Mouse (Mus musculus) limb, embryonic 15.5 days (tissue): Measurements from ENCODE around the gene Mob1a. TPM values are rescaled to one million over a fixed set of nuclear protein-coding genes. Genes with fewer than 3 reads are reported as not detected.

ENCODE experiments used
- ATAC-seq: fragments of 200-750 bp; cut with Nextera tagmentation; 2 replicates; pipeline ENCODE4 v1.8.0; 2017; ENCODE audit warnings: low read depth, moderate TSS enrichment; ENCODE audit not compliant: insufficient number of reproducible peaks, low FRiP score, low TSS enrichment
- H3K27ac ChIP-seq: fragments of 300-500 bp; sonication (generic); 2 replicates; pipeline ENCODE4 v1.5.1; 2015; ENCODE audit warnings: moderate library complexity, mild to moderate bottlenecking, inconsistent platforms
- H3K27me3 ChIP-seq: fragments of 300-500 bp; sonication (generic); 2 replicates; pipeline ENCODE4 v1.6.1; 2015; ENCODE audit warnings: inconsistent platforms
- H3K36me3 ChIP-seq: fragments of 300-500 bp; sonication (generic); 2 replicates; pipeline ENCODE4 v1.6.1; 2015; ENCODE audit warnings: inconsistent platforms
- H3K4me1 ChIP-seq: fragments of 300-500 bp; sonication (generic); 2 replicates; pipeline ENCODE4 v1.6.1; 2015; ENCODE audit warnings: inconsistent platforms
- H3K4me2 ChIP-seq: fragments of 300-500 bp; sonication (generic); 2 replicates; pipeline ENCODE4 v1.6.1; 2015; ENCODE audit warnings: mild to moderate bottlenecking, inconsistent platforms
- H3K4me3 ChIP-seq: fragments of 300-500 bp; sonication (generic); 2 replicates; pipeline ENCODE4 v1.5.1; 2015; ENCODE audit warnings: mild to moderate bottlenecking, inconsistent platforms
- H3K9ac ChIP-seq: fragments of 300-500 bp; sonication (generic); 2 replicates; pipeline ENCODE4 v1.6.1; 2015; ENCODE audit warnings: inconsistent platforms
- H3K9me3 ChIP-seq: fragments of 300-500 bp; sonication (generic); 2 replicates; pipeline ENCODE4 v1.6.1; 2016; ENCODE audit warnings: inconsistent platforms
- WGBS: fragments of 180-500 bp; shearing (Covaris S2); methylation state at CpG from one replicate; pipeline ENCODE4 v1.1.7; 2015; 5-methylcytosine and 5-hydroxymethylcytosine counted together
- polyA plus RNA-seq: library from polyadenylated mRNA; unstranded; fragments of >200 nt; fragmentation: Nextera tagmentation; extraction: Ambion mirVana; gene quantifications from 2 replicates; pipeline ENCODE4 v1.2.1, GENCODE M21; 2015

The Mob1a gene
- polyA plus RNA-seq, 1 experiment from 2014 or later: 68.7 TPM

DNA sequence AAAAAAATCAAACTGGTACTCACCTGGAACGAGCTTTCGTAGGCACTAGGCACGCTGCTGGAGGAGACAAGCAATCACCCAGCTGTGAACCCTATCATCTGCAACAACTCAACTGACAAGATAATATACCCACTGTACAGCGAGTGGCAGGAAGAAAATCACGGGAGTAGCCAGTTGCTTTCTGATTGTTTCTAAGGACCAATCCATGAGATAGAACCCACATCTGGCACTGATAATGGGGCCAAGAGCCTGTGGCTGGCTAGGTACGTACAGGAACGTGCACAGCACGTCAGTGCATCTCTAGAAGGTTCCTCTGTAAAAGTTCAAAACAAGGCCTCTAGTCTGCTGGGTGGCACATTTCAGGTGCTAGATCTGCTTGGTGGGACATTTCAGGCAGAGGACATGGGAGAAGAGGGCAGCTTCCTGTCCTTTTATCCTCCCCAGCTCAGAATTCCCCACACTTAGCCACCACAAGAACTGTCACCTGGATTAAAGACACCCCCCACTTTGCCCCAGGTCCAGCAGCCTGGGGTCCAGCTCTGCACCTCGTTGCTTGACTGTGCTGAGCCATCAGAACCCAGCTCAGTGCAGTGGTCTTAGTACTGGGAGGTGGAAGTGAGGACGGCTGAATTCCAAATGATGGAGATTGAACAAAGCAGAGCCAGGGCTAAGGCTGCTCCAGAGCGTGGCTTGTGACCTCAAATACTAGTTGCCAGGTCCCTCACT lies 35.9 kb downstream of the Mob1a start:
- Histone ChIP-seq H3K9me3 (no peaks in the 10 kb centered on the region), H3K4me2 (no peak overlapping the region), H3K4me3 (no peak overlapping the region), H3K36me3 (peaks cover 78% of the 10 kb centered on the region), H3K27ac (no peak overlapping the region), H3K9ac (no peak overlapping the region), H3K4me1 (no peaks in the 10 kb centered on the region), H3K27me3 (no peaks in the 10 kb centered on the region)
- WGBS: 71% methylated on average over 11 of the region's 11 CpGs
- no peak for ATAC-seq

- Histone ChIP-seq H3K4me1 (no peaks in the 10 kb centered on the region), H3K36me3 (peaks cover 83% of the 10 kb centered on the region), H3K9ac (no peak overlapping the region), H3K9me3 (no peaks in the 10 kb centered on the region), H3K4me3 (no peak overlapping the region), H3K4me2 (no peak overlapping the region), H3K27ac (no peak overlapping the region), H3K27me3 (no peaks in the 10 kb centered on the region)
- ATAC-seq: no peak
- WGBS: 86% methylated on average over 12 of the region's 12 CpGs
Observed at GRCm38 (mm10) chr6:83363075-83363474, 37.3 kb downstream of the Mob1a start.

DNA sequence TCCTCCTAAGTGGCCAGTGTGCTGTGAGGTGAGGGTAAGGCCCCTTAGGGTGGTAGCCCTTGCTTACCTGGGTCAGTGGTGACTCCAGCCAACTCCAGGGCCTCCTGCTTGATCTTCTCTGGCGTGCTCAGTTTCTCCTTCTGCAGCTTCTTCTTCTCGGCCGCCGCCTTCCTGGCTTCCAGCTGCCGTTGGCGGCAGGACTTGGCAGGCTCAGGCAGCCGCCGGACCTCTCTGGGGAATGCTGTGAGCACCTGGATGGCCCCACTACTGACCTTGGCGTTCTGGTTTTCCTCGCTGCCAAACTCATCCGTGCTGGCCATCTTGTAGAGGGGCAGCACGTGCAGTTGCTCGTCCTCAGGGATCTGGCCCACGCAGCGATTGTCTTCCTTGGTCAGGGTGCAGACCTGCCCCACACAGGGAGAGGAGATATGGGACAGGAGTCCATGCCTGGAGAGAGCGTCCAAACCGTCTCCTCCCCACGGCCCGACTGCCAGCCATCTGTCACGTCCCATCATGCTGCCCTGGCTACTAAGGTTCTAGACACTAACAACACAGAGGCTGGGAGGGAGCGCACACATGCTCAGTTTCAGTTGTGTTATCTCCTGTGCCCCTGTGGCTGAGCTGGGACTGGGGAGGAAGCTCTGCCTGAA lies 44.6 kb downstream of the Mob1a start:
- peaks cover 94% of the 10 kb centered on the region for H3K36me3 ChIP-seq
- no peak overlapping the region for H3K4me2 ChIP-seq
- no peak overlapping the region for H3K27ac ChIP-seq
- no peak overlapping the region for H3K4me3 ChIP-seq
- no peaks in the 10 kb centered on the region for H3K9me3 ChIP-seq
- H3K27me3 ChIP-seq: no peaks in the 10 kb centered on the region
- 84% methylated on average over 21 of the region's 21 CpGs for WGBS
- H3K4me1 ChIP-seq: no peaks in the 10 kb centered on the region
- no peak overlapping the region for H3K9ac ChIP-seq
- ATAC-seq: no peak

DNA sequence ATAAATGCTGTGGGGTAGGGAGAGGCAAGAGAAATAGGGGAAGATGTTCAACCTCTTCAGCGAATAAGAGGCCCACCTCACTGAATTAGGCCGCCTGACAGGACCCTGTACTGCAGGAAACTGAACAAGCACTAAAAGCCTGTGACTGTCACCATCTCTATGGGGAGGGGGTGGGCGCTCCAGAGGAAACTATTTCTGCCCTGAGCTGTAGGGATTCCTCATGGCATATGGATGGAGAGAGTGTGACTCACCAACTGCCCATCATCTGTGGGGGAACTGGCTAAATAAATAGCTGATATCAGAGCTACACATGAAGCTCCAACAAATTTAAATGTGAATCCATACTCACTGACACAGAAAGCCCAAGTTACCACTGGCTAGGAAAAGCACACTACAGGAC lies 45.5 kb downstream of the Mob1a start:
- Histone ChIP-seq H3K9ac (no peak overlapping the region), H3K27ac (no peak overlapping the region), H3K9me3 (no peaks in the 10 kb centered on the region), H3K4me3 (no peak overlapping the region), H3K36me3 (peaks cover 96% of the 10 kb centered on the region), H3K4me1 (no peaks in the 10 kb centered on the region), H3K27me3 (no peaks in the 10 kb centered on the region), H3K4me2 (no peak overlapping the region)
- 79% methylated on average over 3 of the region's 3 CpGs for WGBS
- no peak for ATAC-seq

DNA sequence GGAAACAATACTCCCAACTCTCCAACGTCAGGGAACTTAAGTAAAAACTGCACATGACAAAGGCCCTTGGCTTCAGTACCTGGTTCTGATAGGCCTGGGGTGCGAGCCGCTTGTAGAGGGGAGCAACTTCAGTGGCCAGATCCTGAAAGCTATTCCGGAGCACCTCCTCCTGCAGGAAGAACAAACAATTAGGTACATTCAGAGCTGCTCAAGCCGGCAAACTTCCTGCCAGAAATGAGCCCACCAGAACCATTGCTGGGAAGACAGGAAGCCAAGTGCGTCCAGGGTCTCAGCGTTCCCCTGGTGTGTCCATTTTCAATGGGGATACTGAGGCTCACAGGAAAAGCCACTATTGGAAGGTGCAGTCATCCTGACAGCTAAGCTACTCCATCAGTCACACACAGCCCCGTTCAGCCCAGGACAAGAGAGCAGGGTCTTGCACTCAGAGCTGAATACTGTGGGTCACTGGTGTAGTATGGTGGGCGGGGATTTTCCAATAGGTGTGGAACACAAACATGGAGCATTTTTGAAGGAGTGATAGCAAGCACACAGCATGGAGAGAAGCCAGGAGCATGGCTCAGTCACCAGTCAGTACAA lies 48.0 kb downstream of the Mob1a start:
- ATAC-seq: no peak
- Histone ChIP-seq H3K9me3 (no peaks in the 10 kb centered on the region), H3K27ac (no peak overlapping the region), H3K27me3 (no peaks in the 10 kb centered on the region), H3K4me3 (no peak overlapping the region), H3K4me2 (no peak overlapping the region), H3K36me3 (peaks cover 98% of the 10 kb centered on the region), H3K4me1 (no peaks in the 10 kb centered on the region), H3K9ac (no peak overlapping the region)
- WGBS: 88% methylated on average over 9 of the region's 9 CpGs

DNA sequence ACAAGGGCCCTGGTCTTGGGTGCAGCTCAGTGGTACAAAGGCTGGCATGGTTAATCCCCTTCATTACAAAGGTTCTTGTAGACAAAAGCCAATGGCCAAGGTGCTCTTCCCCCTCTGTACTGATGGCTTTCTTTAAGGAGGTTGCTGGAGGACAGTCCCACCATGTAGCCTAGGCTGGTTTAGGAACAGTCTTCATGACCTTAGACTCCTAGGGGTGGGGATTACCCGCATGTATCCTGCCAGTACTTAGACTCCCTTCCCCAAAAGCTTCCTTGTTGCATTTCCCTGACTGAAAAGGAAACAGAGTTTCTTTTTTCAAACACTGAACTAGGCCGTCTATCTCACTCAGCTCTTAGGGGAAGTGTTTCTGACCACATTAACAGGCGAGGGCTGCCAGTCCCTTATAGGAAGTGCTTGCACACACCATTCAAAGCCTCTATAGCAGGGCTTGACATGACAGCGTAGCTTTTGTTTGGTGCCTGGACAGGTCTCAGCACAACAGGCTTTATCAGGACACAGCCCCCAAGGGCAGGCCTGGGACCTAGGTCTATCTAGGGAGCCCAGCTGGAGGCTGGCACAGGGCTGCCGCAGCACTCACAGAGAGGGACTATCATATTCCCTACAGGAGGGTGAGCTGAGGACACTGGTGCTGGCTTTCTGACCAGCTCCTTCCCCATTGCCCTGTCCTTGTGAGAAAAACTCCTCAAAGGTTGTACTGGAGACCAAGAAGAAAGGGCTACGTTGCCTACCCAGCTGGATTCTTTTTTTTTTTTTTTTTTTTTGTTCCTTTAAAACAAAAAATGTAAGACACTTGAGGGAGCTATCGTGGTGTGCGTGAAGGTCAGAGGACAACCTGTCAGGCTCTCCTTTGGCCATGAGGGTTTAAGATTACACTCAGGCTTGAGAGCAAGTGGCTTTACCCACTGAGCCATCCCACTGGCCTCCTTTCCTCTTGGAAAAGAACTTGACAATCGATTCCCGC lies 56.0 kb downstream of the Mob1a start:
- Histone ChIP-seq H3K36me3 (peaks cover 79% of the 10 kb centered on the region), H3K4me1 (no peaks in the 10 kb centered on the region), H3K9me3 (no peaks in the 10 kb centered on the region), H3K27ac (no peak overlapping the region), H3K27me3 (no peaks in the 10 kb centered on the region), H3K4me2 (no peak overlapping the region), H3K4me3 (no peak overlapping the region), H3K9ac (no peak overlapping the region)
- WGBS: 87% methylated on average over 10 of the region's 10 CpGs
- ATAC-seq: no peak

DNA sequence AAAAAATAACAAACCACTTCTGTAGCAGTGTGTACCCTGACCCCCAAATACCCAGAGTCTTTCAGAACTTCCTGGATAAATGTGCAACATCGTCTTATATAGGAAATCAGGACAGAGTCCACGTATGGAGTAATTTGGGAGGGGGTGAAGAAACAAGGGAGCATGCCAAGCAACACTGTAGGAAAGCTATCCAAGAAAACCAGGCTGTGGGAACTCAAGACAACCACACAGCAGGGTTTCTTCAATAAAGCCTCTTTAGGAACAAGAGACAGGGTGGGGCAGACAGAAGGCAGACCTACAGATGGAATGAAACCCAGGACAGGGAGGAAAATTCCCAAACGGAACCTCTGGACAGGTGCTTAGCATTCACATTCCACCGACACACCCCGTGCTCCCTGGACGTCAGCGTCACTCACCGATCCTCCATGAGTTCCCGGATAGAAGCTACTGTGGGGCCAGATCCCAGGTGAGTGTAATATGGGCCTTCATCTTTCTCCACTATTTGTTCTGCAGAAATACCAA lies 59.8 kb downstream of the Mob1a start:
- Histone ChIP-seq H3K9me3 (no peaks in the 10 kb centered on the region), H3K4me1 (0 out of 2 replicates have a peak, but pooled peaks cover 1% of the 10 kb centered on the region), H3K4me3 (no peak overlapping the region), H3K4me2 (no peak overlapping the region), H3K36me3 (peaks cover 43% of the 10 kb centered on the region), H3K27me3 (no peaks in the 10 kb centered on the region), H3K27ac (no peak overlapping the region), H3K9ac (no peak overlapping the region)
- ATAC-seq: no peak
- WGBS: 81% methylated on average over 9 of the region's 9 CpGs

- no peaks in the 10 kb centered on the region for H3K9me3 ChIP-seq
- WGBS: 45% methylated on average over 8 of the region's 8 CpGs
- H3K4me1 ChIP-seq: peaks cover 20% of the 10 kb centered on the region
- no peak overlapping the region for H3K4me2 ChIP-seq
- H3K36me3 ChIP-seq: peaks cover 47% of the 10 kb centered on the region
- no peaks in the 10 kb centered on the region for H3K27me3 ChIP-seq
- ATAC-seq: no peak
- H3K27ac ChIP-seq: peak overlapping the region; percentile 44; the same call in 1 of the 2 replicates
- no peak overlapping the region for H3K9ac ChIP-seq
- no peak overlapping the region for H3K4me3 ChIP-seq
Observed at GRCm38 (mm10) chr6:83392166-83392780, 66.5 kb downstream of the Mob1a start.

Other genes starting within 250 kb of the Mob1a start
- 29.2 and 31.9 TPM in 2 replicates for gene Pcgf1, start 248.1 kb upstream of the Mob1a start, polyA plus RNA-seq
- gene Lbx2, start 239.6 kb upstream of the Mob1a start, polyA plus RNA-seq: 0.41 and 0.50 TPM in 2 replicates
- 2.0 and 2.5 TPM in 2 replicates for gene Ccdc142, start 224.4 kb upstream of the Mob1a start, polyA plus RNA-seq
- 2.5 and 3.5 TPM in 2 replicates for gene Gm42688, start 224.4 kb upstream of the Mob1a start, polyA plus RNA-seq
- gene Mrpl53, start 217.0 kb upstream of the Mob1a start, polyA plus RNA-seq: 119 and 123 TPM in 2 replicates
- 41.8 and 53.8 TPM in 2 replicates for gene Mogs, start 210.5 kb upstream of the Mob1a start, polyA plus RNA-seq
- gene Wbp1, start 204.5 kb upstream of the Mob1a start, polyA plus RNA-seq: 89.8 and 91.4 TPM in 2 replicates
- gene Ino80b, start 200.6 kb upstream of the Mob1a start, polyA plus RNA-seq: 9.9 and 10.0 TPM in 2 replicates
- gene Rtkn, start 190.6 kb upstream of the Mob1a start, polyA plus RNA-seq: 76.7 and 79.5 TPM in 2 replicates
- gene Wdr54, start 169.6 kb upstream of the Mob1a start, polyA plus RNA-seq: 4.8 and 5.4 TPM in 2 replicates
- gene 1700003E16Rik, start 169.6 kb upstream of the Mob1a start, polyA plus RNA-seq: 3.1 and 3.4 TPM in 2 replicates
- 90.3 and 91.9 TPM in 2 replicates for gene Dctn1, start 160.1 kb upstream of the Mob1a start, polyA plus RNA-seq
- gene Slc4a5, start 106.2 kb upstream of the Mob1a start, polyA plus RNA-seq: 0.06 and 0.07 TPM in 2 replicates
- 31.1 and 34.0 TPM in 2 replicates for gene Mthfd2, start 108 bp upstream of the Mob1a start, polyA plus RNA-seq
- 102 and 104 TPM in 2 replicates for gene Bola3, start 23.1 kb downstream of the Mob1a start, polyA plus RNA-seq
- 57.1 and 59.5 TPM in 2 replicates for gene Tet3, start 133.1 kb downstream of the Mob1a start, polyA plus RNA-seq
- 86.6 and 88.6 TPM in 2 replicates for gene Dguok, start 181.0 kb downstream of the Mob1a start, polyA plus RNA-seq
- gene Actg2, start 210.2 kb downstream of the Mob1a start, polyA plus RNA-seq: 9.5 and 12.7 TPM in 2 replicates
- 30.8 and 34.2 TPM in 2 replicates for gene Stambp, start 246.7 kb downstream of the Mob1a start, polyA plus RNA-seq